Mouse (Mus musculus) forebrain, embryonic 13.5 days (tissue): ENCODE results near the gene Il25. TPM values are rescaled to one million over a fixed set of nuclear protein-coding genes. Genes with fewer than 3 reads are reported as not detected.
A peak's percentile ranks its signal among the peaks of the same experiment; 100 is the strongest.

Source experiments
- ATAC-seq: fragments of 200-750 bp; cut with Nextera tagmentation; 2 replicates; pipeline ENCODE4 v1.8.0; 2017
- H3K27ac ChIP-seq: fragments of 300-500 bp; sonication (generic); 2 replicates; pipeline ENCODE4 v1.5.1; 2015; ENCODE audit warnings: inconsistent platforms, mild to moderate bottlenecking, moderate library complexity
- H3K27me3 ChIP-seq: fragments of 300-500 bp; sonication (generic); 2 replicates; pipeline ENCODE4 v1.6.1; 2015; ENCODE audit warnings: mild to moderate bottlenecking, inconsistent platforms
- H3K36me3 ChIP-seq: fragments of 300-500 bp; sonication (generic); 2 replicates; pipeline ENCODE4 v1.6.1; 2015; ENCODE audit warnings: mild to moderate bottlenecking, inconsistent platforms; ENCODE audit not compliant: poor library complexity, severe bottlenecking
- H3K4me1 ChIP-seq: fragments of 300-500 bp; sonication (generic); 2 replicates; pipeline ENCODE4 v1.6.1; 2015; ENCODE audit warnings: inconsistent platforms
- H3K4me2 ChIP-seq: fragments of 300-500 bp; sonication (generic); 2 replicates; pipeline ENCODE4 v1.6.1; 2015; ENCODE audit warnings: inconsistent platforms, mild to moderate bottlenecking, moderate library complexity
- H3K4me3 ChIP-seq: fragments of 300-500 bp; sonication (generic); 2 replicates; pipeline ENCODE4 v1.5.1; 2015; ENCODE audit warnings: mild to moderate bottlenecking, inconsistent platforms
- H3K9ac ChIP-seq: fragments of 300-500 bp; sonication (generic); 2 replicates; pipeline ENCODE4 v1.6.1; 2015; ENCODE audit warnings: mild to moderate bottlenecking, inconsistent platforms
- H3K9me3 ChIP-seq: fragments of 300-500 bp; sonication (generic); replicated peaks from 2 replicates; pipeline ENCODE4 v1.6.1; 2016; ENCODE audit warnings: inconsistent platforms
- WGBS: fragments of 180-500 bp; shearing (Covaris S2); methylation state at CpG from one replicate; pipeline ENCODE4 v1.1.7; 2015; 5-methylcytosine and 5-hydroxymethylcytosine counted together
- microRNA counts: library from miRNA; unstranded; fragments of <30 nt; microRNA quantifications from one replicate; lab custom pipeline; 2016
- microRNA-seq: library from miRNA; unstranded; fragments of <30 nt; microRNA quantifications from one replicate; pipeline ENCODE4, GENCODE M21; 2016
- polyA plus RNA-seq: library from polyadenylated mRNA; unstranded; fragments of >200 nt; fragmentation: Nextera tagmentation; extraction: Ambion mirVana; gene quantifications from 2 replicates; pipeline ENCODE4 v1.2.1, GENCODE M21; 2015

Il25 gene
- polyA plus RNA-seq, 1 experiment from 2014 or later: 0.52 TPM

DNA sequence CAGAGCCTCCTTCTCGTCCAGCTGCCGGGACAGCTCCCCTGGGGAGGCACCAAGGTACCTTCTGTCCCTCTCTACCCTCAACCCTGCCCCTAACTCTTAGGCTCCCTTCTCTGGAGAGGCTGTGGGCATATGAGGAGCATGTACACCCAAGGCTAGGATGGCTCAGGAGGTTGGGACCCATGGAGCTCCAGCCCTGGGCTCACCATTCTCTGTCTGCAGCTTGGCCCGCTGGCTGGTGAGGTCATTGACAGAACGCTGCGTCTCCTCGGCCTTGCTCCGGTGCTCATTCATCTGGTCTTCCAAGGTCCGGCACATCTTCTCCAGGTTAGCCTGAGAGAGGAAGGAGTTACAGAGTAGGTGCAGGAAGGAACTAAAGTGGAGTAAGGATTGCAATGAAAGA is 46.2 kb downstream of the Il25 start:
- WGBS: 90% methylated on average over 8 of the region's 8 CpGs
- ATAC-seq: no peak
- no peak overlapping the region for H3K9ac ChIP-seq
- H3K4me2 ChIP-seq: no peak overlapping the region
- H3K27me3 ChIP-seq: no peaks in the 10 kb centered on the region
- H3K36me3 ChIP-seq: no peaks in the 10 kb centered on the region
- H3K27ac ChIP-seq: no peak overlapping the region
- H3K9me3 ChIP-seq: no peaks in the 10 kb centered on the region
- H3K4me3 ChIP-seq: no peak overlapping the region
- H3K4me1 ChIP-seq: peaks cover 11% of the 10 kb centered on the region

DNA sequence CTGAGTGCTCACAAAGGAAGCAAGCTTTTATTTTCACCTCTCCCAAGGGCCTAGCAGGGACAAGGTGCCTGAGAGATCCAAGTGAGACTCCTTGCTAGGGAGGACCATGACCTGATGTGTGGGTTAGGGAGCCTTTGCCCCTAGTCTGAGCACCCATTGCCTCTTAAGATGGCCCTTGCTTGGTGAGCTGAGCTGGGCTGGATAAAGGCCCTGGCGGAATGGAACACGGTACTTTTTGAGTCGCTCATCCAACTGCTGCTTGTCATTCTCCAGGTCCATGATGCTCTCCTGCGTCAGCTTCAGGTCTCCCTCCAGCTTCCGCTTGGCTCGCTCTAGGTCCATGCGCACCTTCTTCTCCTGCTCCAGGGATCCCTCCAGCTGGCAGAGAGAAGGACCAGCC is 49.4 kb downstream of the Il25 start:
- ATAC-seq: no peak
- H3K9ac ChIP-seq: no peak overlapping the region
- WGBS: 96% methylated on average over 7 of the region's 7 CpGs

More for the DNA sequence above, 49.4 kb downstream of the Il25 start:
- no peak overlapping the region for H3K4me2 ChIP-seq
- H3K36me3 ChIP-seq: no peaks in the 10 kb centered on the region
- no peaks in the 10 kb centered on the region for H3K27me3 ChIP-seq
- no peak overlapping the region for H3K4me3 ChIP-seq
- no peaks in the 10 kb centered on the region for H3K4me1 ChIP-seq
- no peaks in the 10 kb centered on the region for H3K9me3 ChIP-seq
- no peak overlapping the region for H3K27ac ChIP-seq

MicroRNAs encoded within 50 kb of the gene (microRNA counts, 519-probe panel; counts per million panel counts)
- 2,399 counts per million, percentile 61 among the panel's probes with 10 or more counts for microRNA mmu-miR-208a (lab: Ali Mortazavi, UCI)
- 177 counts per million, percentile 53 among the panel's probes with 10 or more counts for microRNA mmu-miR-208b (lab: Ali Mortazavi, UCI)

Small RNAs within 50 kb of the gene (microRNA-seq; reads per million reads assigned to microRNA genes)
- 4.3 reads per million, percentile 11 among the genes with 10 or more reads in this experiment for gene Mir208a
- 35.4 reads per million, percentile 37 among the genes with 10 or more reads in this experiment for gene Mir208b

Other genes starting within 250 kb of the Il25 start
- gene 1700123O20Rik, start 246.5 kb upstream of the Il25 start, polyA plus RNA-seq: 84.6 and 87.5 TPM in 2 replicates
- 191 and 216 TPM in 2 replicates for gene Acin1, start 245.8 kb upstream of the Il25 start, polyA plus RNA-seq
- gene Gm29776, start 233.9 kb upstream of the Il25 start, polyA plus RNA-seq: 0.15 TPM in 1 of 2 replicates, not detected in the other
- not detected in 2 replicates for gene Cebpe, start 220.5 kb upstream of the Il25 start, polyA plus RNA-seq
- 3.2 and 3.5 TPM in 2 replicates for gene Slc7a8, start 150.7 kb upstream of the Il25 start, polyA plus RNA-seq
- gene Rnf212b, start 118.6 kb upstream of the Il25 start, polyA plus RNA-seq: not detected in 2 replicates
- gene Homez, start 61.7 kb upstream of the Il25 start, polyA plus RNA-seq: 11.9 and 12.8 TPM in 2 replicates
- 1.4 and 2.0 TPM in 2 replicates for gene Ppp1r3e, start 55.1 kb upstream of the Il25 start, polyA plus RNA-seq
- gene Bcl2l2, start 49.3 kb upstream of the Il25 start, polyA plus RNA-seq: 3.4 and 4.1 TPM in 2 replicates
- 0.30 TPM in 1 of 2 replicates, not detected in the other for gene Gm20521, start 49.3 kb upstream of the Il25 start, polyA plus RNA-seq
- gene Pabpn1, start 40.2 kb upstream of the Il25 start, polyA plus RNA-seq: 167 and 171 TPM in 2 replicates
- gene Slc22a17, start 19.6 kb upstream of the Il25 start, polyA plus RNA-seq: 90.8 and 102 TPM in 2 replicates
- 28.2 and 30.5 TPM in 2 replicates for gene Efs, start 6.6 kb upstream of the Il25 start, polyA plus RNA-seq
- gene Cmtm5, start 3.6 kb downstream of the Il25 start, polyA plus RNA-seq: 0.69 and 0.85 TPM in 2 replicates
- 0.32 and 0.91 TPM in 2 replicates for gene Myh6, start 34.2 kb downstream of the Il25 start, polyA plus RNA-seq
- gene Gm17428, start 44.2 kb downstream of the Il25 start, polyA plus RNA-seq: not detected in 2 replicates
- gene Myh7, start 61.9 kb downstream of the Il25 start, polyA plus RNA-seq: 2.5 and 7.0 TPM in 2 replicates
- 81.2 and 86.4 TPM in 2 replicates for gene Ngdn, start 82.8 kb downstream of the Il25 start, polyA plus RNA-seq
- 26.7 and 28.0 TPM in 2 replicates for gene Zfhx2, start 159.6 kb downstream of the Il25 start, polyA plus RNA-seq
- gene Thtpa, start 162.1 kb downstream of the Il25 start, polyA plus RNA-seq: 39.0 and 42.0 TPM in 2 replicates
- gene Ap1g2, start 173.9 kb downstream of the Il25 start, polyA plus RNA-seq: 9.7 and 9.8 TPM in 2 replicates
- 17.5 and 17.7 TPM in 2 replicates for gene Jph4, start 184.2 kb downstream of the Il25 start, polyA plus RNA-seq